Mouse (Mus musculus) forebrain, embryonic 15.5 days (tissue): ENCODE results near the gene Hnf1a. TPM values are rescaled to one million over a fixed set of nuclear protein-coding genes. Genes with fewer than 3 reads are reported as not detected.

Experiments
- ATAC-seq: fragments of 200-750 bp; cut with Nextera tagmentation; replicated peaks from 2 replicates; pipeline ENCODE4 v1.8.0; 2017; ENCODE audit warnings: mild to moderate bottlenecking, moderate TSS enrichment, moderate library complexity
- H3K27ac ChIP-seq: fragments of 300-500 bp; sonication (generic); replicated peaks from 2 replicates; pipeline ENCODE4 v1.5.1; 2015; ENCODE audit warnings: mild to moderate bottlenecking, inconsistent platforms
- H3K27me3 ChIP-seq: fragments of 300-500 bp; sonication (generic); 2 replicates; pipeline ENCODE4 v1.6.1; 2015; ENCODE audit warnings: inconsistent platforms
- H3K36me3 ChIP-seq: fragments of 300-500 bp; sonication (generic); 2 replicates; pipeline ENCODE4 v1.6.1; 2015; ENCODE audit warnings: mild to moderate bottlenecking, inconsistent platforms
- H3K4me1 ChIP-seq: fragments of 300-500 bp; sonication (generic); 2 replicates; pipeline ENCODE4 v1.6.1; 2015; ENCODE audit warnings: inconsistent platforms
- H3K4me2 ChIP-seq: fragments of 300-500 bp; sonication (generic); replicated peaks from 2 replicates; pipeline ENCODE4 v1.6.1; 2015; ENCODE audit warnings: mild to moderate bottlenecking, inconsistent platforms
- H3K4me3 ChIP-seq: fragments of 300-500 bp; sonication (generic); 2 replicates; pipeline ENCODE4 v1.5.1; 2015; ENCODE audit warnings: mild to moderate bottlenecking, inconsistent platforms
- H3K9ac ChIP-seq: fragments of 300-500 bp; sonication (generic); replicated peaks from 2 replicates; pipeline ENCODE4 v1.6.1; 2015; ENCODE audit warnings: mild to moderate bottlenecking, inconsistent platforms
- H3K9me3 ChIP-seq: fragments of 300-500 bp; sonication (generic); 2 replicates; pipeline ENCODE4 v1.6.1; 2016; ENCODE audit warnings: inconsistent platforms
- WGBS: fragments of 180-500 bp; shearing (Covaris S2); methylation state at CpG from one replicate; pipeline ENCODE4 v1.1.7; 2015; ENCODE audit warnings: mixed read lengths; 5-methylcytosine and 5-hydroxymethylcytosine counted together
- polyA plus RNA-seq: library from polyadenylated mRNA; unstranded; fragments of >200 nt; fragmentation: Nextera tagmentation; extraction: Ambion mirVana; gene quantifications from 2 replicates; pipeline ENCODE4 v1.2.1, GENCODE M21; 2015

Gene Hnf1a
- polyA plus RNA-seq, 1 experiment from 2014 or later = not detected

DNA sequence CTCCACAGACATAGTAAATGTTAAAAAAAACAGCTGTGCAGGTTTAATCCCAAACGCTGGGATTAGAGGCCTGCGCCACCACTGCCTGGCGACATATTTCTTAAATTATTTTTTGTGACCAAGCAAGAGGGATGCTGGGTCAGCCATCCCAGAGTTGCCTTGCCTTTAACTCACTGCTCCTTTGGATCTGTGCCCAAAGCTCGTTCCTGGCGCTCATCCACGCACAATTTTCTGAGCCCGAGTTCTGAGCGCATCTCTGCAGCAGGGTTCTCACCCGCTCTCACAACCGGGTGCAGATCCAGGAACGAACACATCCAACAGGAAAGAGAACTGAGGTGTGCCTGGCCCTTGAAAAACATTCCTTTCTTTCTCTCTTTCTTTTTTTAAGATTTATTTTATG is 7.6 kb upstream of the Hnf1a start:
- Histone ChIP-seq H3K4me1 (peaks cover 18% of the 10 kb centered on the region), H3K9me3 (no peaks in the 10 kb centered on the region), H3K27me3 (no peaks in the 10 kb centered on the region), H3K4me2 (no peak overlapping the region), H3K27ac (no peak overlapping the region), H3K4me3 (no peak overlapping the region), H3K36me3 (no peaks in the 10 kb centered on the region), H3K9ac (no peak overlapping the region)
- ATAC-seq = no peak
- 54% methylated on average over 11 of the region's 11 CpGs for WGBS

- Histone ChIP-seq H3K27ac (no peak overlapping the region), H3K4me1 (peaks cover 18% of the 10 kb centered on the region), H3K9me3 (no peaks in the 10 kb centered on the region), H3K9ac (no peak overlapping the region), H3K36me3 (no peaks in the 10 kb centered on the region), H3K27me3 (no peaks in the 10 kb centered on the region), H3K4me2 (no peak overlapping the region), H3K4me3 (no peak overlapping the region)
- no peak for ATAC-seq
These were observed 6.0 kb upstream of the Hnf1a start for GRCm38 (mm10) chr5:114976935-114977334.

- H3K27ac ChIP-seq = no peak overlapping the region
- H3K36me3 ChIP-seq = no peaks in the 10 kb centered on the region
- no peak overlapping the region for H3K4me2 ChIP-seq
- no peak overlapping the region for H3K9ac ChIP-seq
- H3K4me1 ChIP-seq = no peaks in the 10 kb centered on the region
- no peaks in the 10 kb centered on the region for H3K27me3 ChIP-seq
- 85% methylated on average over 8 of the region's 8 CpGs for WGBS
- no peak for ATAC-seq
- no peak overlapping the region for H3K4me3 ChIP-seq
- H3K9me3 ChIP-seq = no peaks in the 10 kb centered on the region
These were observed 2.2 kb upstream of the Hnf1a start for GRCm38 (mm10) chr5:114973131-114973530.

- 83% methylated on average over 9 of the region's 9 CpGs for WGBS
- H3K36me3 ChIP-seq = no peaks in the 10 kb centered on the region
- H3K4me2 ChIP-seq = no peak overlapping the region
- no peaks in the 10 kb centered on the region for H3K27me3 ChIP-seq
- H3K9me3 ChIP-seq = no peaks in the 10 kb centered on the region
- no peak for ATAC-seq
- no peak overlapping the region for H3K4me3 ChIP-seq
- H3K27ac ChIP-seq = no peak overlapping the region
- no peaks in the 10 kb centered on the region for H3K4me1 ChIP-seq
- no peak overlapping the region for H3K9ac ChIP-seq
These were observed 1.3 kb upstream of the Hnf1a start for GRCm38 (mm10) chr5:114972201-114972600.

DNA sequence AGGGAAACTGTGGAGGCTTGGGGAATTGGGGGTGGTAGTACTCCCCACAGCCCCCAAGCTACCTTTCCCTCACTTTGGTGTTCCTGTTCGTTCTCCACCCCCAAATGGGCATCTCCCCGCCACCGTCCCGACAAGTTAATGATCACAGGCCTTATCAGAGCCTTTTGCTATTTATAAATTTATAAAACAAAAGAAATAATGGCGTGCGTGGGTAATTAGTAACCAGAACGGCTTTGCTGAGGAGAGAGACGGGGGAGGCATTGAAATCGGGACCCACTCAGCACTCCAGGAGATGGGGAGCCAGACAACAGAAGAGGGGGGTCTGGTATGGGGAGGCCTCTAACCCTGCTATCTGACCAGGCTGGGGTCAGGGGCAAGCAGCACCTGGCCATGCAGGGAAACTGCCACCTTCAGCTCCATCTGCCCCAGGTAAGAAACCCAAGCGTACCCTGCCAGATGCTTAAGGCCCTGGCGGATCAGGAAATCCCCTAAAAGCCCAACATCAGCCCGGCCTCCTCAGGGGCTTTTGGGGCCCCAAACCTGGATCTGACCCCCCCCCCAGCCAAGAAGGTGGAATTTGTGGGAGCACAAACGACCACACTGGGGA is 1.2 kb downstream of the Hnf1a start:
- H3K4me1 ChIP-seq = no peaks in the 10 kb centered on the region
- no peak overlapping the region for H3K9ac ChIP-seq
- ATAC-seq = no peak
- WGBS = 38% methylated on average over 13 of the region's 13 CpGs
- H3K4me2 ChIP-seq = no peak overlapping the region
- no peaks in the 10 kb centered on the region for H3K27me3 ChIP-seq
- H3K9me3 ChIP-seq = no peaks in the 10 kb centered on the region
- H3K27ac ChIP-seq = no peak overlapping the region
- no peak overlapping the region for H3K4me3 ChIP-seq
- H3K36me3 ChIP-seq = no peaks in the 10 kb centered on the region

- no peak for ATAC-seq
- no peaks in the 10 kb centered on the region for H3K36me3 ChIP-seq
- 19% methylated on average over 4 of the region's 4 CpGs for WGBS
- no peak overlapping the region for H3K4me2 ChIP-seq
- H3K9me3 ChIP-seq = no peaks in the 10 kb centered on the region
- no peaks in the 10 kb centered on the region for H3K4me1 ChIP-seq
- H3K27ac ChIP-seq = no peak overlapping the region
- H3K4me3 ChIP-seq = no peak overlapping the region
- no peak overlapping the region for H3K9ac ChIP-seq
- H3K27me3 ChIP-seq = no peaks in the 10 kb centered on the region
These were observed 1.8 kb downstream of the Hnf1a start for GRCm38 (mm10) chr5:114969064-114969463.

DNA sequence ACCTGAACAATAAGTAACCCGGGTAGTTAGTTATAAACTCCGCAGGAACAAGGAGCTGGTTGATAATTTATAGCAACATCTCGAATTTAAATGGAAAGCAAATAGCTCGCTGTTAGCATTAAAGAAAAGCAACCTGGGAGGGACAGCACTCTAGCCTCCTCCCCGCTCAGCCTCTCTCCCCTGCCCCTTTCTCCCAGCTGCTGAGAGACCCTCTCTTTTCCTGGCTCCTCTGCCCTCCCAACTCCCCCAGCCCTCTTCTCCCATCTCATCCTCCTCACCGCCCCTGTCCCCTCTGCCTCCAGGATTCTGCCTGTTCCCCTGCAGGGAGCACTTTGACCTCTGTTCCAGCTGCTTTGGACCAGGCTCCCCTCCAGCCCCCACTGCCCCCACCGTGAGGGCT is 2.2 kb downstream of the Hnf1a start:
- Histone ChIP-seq H3K27ac (no peak overlapping the region), H3K36me3 (no peaks in the 10 kb centered on the region), H3K4me3 (no peak overlapping the region), H3K9me3 (no peaks in the 10 kb centered on the region), H3K27me3 (no peaks in the 10 kb centered on the region), H3K4me1 (no peaks in the 10 kb centered on the region), H3K4me2 (no peak overlapping the region), H3K9ac (no peak overlapping the region)
- no peak for ATAC-seq
- WGBS = 19% methylated on average over 7 of the region's 7 CpGs

DNA sequence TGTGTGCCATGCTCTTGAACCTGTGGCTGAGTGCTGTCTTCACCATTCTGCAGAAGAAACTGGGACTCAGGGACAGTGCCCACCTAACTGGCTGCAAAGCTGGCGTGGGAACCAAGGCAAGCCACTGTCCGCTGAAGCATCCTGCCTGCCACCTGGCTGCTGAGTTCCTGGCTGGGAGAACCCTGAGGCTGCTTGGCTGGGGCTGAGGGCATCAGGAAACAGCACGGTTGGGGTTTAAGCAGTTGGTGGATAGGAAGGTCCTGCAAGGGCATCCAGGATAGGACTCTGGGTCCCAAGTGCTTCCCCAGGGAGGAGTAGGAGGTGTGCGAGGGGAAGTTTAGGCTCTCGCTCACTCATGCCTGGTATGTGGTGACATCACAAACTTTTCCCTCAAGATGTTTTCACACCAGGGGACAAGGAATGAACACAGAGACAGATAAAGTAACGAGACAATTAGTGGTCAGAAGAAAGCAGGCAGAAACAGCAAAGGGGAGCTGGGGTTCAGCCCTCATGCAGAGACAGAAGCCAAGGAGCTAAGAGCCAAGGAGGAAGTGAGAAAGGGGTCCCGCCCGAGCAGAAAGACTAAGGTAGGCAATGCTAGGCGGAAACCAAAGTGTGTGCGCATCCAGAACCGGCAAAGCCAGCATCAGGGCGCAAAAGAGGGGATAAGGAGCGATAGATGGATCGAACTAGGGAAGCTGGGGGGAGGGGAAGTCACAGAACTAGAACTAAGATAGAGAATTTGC is 3.2 kb downstream of the Hnf1a start:
- Histone ChIP-seq H3K27ac (no peak overlapping the region), H3K27me3 (no peaks in the 10 kb centered on the region), H3K4me3 (no peak overlapping the region), H3K36me3 (no peaks in the 10 kb centered on the region), H3K9ac (no peak overlapping the region), H3K4me2 (no peak overlapping the region), H3K9me3 (no peaks in the 10 kb centered on the region), H3K4me1 (no peaks in the 10 kb centered on the region)
- 44% methylated on average over 14 of the region's 14 CpGs for WGBS
- no peak for ATAC-seq

DNA sequence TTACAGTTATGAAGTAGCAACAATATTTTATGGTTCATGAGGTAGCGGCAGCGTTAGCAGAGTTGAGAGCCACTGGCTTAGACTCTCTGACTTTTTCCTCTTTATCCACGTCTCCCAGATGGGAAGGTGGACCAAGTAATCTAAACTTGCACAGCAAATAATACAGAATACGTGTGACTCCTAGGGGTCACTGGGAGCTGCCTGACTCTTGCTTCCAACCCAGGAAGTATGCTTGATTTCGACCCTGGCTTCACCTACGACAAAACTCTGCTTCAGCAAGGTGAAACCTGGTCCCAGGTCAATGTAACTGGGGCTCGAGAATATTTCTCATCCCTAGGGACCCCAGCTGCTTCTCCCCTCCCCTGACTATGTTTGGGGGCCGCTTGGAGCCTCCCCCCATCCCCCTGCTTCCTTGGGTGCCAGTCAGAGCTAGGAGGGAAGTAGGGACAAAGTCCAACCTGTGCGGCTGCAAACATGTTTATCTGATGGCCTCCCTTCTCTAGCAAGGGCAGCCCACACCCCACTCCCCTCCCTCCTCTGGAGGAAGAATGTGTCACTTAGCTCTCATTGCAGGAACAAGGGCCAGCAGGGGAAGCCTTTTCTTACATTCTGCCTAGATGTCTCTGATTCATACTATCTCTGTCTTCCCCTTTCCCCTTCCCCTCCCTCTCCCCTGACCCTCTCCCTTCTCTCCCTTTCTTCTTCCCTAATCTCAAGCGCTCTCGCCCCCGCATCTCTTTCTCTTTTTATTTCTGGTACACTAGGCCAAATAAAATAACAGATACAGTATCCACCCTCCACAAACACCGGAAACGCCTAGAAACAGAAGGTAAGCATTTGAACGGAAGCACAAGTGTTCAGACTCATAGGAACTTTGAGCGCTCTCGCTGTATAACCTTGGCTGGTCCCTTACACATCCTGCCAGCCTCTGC is 5.7 kb downstream of the Hnf1a start:
- no peak overlapping the region for H3K4me2 ChIP-seq
- no peaks in the 10 kb centered on the region for H3K27me3 ChIP-seq
- no peaks in the 10 kb centered on the region for H3K9me3 ChIP-seq
- no peak overlapping the region for H3K4me3 ChIP-seq
- no peaks in the 10 kb centered on the region for H3K36me3 ChIP-seq
- H3K27ac ChIP-seq = no peak overlapping the region
- no peaks in the 10 kb centered on the region for H3K4me1 ChIP-seq
- WGBS = 72% methylated on average over 17 of the region's 17 CpGs
- no peak overlapping the region for H3K9ac ChIP-seq
- no peak for ATAC-seq

DNA sequence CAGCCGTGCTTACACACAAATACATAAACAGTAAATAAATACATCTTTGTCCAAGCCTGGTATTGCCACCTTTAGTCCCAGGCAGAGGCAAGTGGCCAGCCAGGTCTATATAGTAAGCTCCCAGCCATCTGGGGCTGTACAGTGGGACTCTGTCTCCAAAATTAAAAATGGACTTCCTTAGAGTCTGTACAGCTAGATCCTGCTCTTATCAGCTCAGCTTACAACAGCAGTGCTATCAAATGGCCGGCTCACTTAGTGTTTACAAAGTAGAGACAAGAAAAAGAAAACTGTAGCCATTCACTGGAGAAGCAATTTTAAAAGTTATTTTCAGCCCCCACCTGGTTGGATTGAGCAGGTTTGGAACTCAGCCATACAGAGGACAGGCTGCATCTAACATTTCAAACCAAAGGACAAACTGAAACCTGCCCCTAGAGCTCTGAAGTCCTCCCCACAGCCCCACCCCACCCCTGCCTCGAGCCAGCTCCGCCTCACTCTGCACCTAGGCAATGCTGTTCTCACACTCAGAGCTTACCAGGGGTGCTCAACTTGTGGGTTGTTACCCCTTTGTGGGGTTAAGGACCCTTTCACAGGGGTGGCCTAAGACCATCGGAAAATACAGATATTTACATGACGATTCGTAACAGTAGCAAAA is 6.5 kb downstream of the Hnf1a start:
- no peak overlapping the region for H3K4me2 ChIP-seq
- no peak overlapping the region for H3K27ac ChIP-seq
- 77% methylated on average over 7 of the region's 7 CpGs for WGBS
- no peaks in the 10 kb centered on the region for H3K4me1 ChIP-seq
- no peak for ATAC-seq
- H3K9ac ChIP-seq = no peak overlapping the region
- H3K27me3 ChIP-seq = no peaks in the 10 kb centered on the region
- H3K4me3 ChIP-seq = no peak overlapping the region
- no peaks in the 10 kb centered on the region for H3K9me3 ChIP-seq
- H3K36me3 ChIP-seq = no peaks in the 10 kb centered on the region

DNA sequence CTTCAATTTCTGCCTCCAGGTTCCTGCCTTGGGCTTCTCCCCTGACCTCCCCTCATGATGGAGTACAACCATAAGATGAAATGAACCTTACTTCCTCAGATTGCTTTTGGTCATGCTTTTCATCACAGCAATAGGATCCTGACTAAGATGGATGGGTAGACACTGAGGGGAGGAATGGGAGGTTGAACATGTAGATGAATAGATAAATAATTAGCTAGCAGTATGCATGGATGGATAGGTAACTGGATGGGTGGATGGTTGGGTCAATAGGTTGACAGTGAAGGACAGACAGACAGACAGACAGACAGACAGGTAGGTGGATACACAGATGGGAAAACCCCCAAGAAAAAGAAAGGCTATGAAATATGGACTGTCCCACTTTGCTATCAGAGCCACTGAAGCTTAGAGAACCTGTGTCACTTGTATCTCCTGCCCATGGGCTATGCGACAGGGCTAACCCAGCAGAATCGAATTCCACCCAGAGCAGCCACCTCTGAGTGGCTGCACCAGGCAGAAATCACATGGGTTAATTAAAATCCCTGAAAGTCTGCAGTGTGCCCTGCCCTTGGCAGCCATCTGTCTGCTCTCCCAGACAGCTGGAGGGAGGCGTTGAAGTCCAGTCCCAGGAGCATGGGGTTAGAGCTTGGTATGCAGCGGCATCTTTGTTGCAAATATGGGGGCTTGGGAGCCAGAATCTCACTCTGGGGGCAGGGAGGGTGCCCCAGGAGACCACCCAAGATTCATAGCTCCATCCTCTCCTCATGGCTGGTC is 9.1 kb downstream of the Hnf1a start:
- WGBS = 65% methylated on average over 4 of the region's 4 CpGs
- no peak overlapping the region for H3K27ac ChIP-seq
- no peak overlapping the region for H3K4me2 ChIP-seq
- H3K4me1 ChIP-seq = no peaks in the 10 kb centered on the region
- H3K4me3 ChIP-seq = no peak overlapping the region
- H3K9ac ChIP-seq = no peak overlapping the region
- no peaks in the 10 kb centered on the region for H3K36me3 ChIP-seq
- no peaks in the 10 kb centered on the region for H3K27me3 ChIP-seq
- H3K9me3 ChIP-seq = no peaks in the 10 kb centered on the region
- ATAC-seq = no peak
